Mouse (Mus musculus): ENCODE data around the gene Mgat4a.

The Mgat4a gene

DNA sequence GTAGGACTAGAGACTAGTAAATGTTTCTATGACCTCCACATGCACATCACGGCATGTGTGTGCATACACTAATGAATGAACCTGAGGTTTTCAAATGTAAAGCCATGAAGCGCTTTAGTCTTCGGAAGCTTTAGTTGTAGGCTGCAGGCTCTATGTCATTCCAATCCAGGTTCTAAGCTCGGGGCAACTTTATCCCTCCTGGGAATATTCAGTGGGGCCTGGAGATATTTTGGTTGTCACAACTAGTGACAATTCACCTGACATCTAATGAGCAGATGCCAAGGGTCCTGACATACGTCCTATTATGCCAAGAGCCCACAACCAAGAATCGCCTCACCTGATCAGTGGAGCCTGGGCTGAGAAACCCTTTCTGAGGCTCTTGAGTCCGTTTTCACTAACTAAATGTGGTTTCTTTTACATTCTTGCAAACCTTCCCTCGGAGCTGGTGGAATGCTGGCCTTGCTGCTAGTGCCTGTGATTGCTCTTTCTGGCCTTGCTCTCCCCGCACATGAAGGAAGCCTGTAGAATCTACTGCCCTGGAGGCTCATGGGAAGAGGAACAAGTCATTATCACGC, 75.9 kb downstream of the Mgat4a start:
- no peak for DNase-seq (ENCODE audit: low spot score in 2 of 2)

DNA sequence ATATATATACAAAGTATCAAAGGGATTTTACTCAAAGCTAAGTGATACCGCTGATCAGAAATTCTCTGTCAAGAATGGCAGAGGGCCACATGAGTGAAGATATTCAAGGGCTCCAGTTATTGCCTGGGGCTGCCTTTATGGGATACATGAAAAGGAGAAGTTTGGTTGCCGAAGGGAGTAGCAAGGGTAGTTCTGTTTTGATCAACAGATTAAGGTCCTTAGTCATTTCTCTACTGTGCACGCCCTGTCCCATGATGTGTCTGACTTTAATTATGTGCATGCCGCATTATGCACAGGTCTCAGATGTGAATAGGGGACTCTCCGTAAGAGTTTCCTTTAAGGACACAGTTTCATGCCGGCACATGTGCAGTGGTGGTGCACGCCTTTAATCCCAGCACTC, 83.3 kb downstream of the Mgat4a start:
- no peak for DNase-seq (ENCODE audit: low spot score in 2 of 2)

DNA sequence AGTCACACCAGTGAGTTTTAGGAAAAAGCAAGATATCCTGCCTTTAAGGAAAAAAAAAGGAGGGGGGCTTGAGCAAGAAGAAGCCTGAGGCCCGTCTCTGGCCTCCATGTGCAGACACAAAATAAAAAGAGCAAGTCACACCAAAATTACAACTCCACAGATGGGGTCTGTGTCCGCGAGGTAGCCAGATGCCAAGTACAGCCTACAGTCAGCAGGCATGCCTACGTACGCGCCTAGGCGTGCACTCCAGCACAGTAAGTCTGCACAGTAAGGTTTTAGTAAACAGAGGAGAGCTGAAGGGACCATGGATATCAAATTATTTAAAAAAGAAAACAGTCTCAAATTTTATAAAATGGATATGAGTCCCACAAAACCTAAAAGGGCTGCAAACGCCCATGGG, 89.5 kb downstream of the Mgat4a start:
- DNase-seq (ENCODE audit: low spot score in 2 of 2): no peak

DNA sequence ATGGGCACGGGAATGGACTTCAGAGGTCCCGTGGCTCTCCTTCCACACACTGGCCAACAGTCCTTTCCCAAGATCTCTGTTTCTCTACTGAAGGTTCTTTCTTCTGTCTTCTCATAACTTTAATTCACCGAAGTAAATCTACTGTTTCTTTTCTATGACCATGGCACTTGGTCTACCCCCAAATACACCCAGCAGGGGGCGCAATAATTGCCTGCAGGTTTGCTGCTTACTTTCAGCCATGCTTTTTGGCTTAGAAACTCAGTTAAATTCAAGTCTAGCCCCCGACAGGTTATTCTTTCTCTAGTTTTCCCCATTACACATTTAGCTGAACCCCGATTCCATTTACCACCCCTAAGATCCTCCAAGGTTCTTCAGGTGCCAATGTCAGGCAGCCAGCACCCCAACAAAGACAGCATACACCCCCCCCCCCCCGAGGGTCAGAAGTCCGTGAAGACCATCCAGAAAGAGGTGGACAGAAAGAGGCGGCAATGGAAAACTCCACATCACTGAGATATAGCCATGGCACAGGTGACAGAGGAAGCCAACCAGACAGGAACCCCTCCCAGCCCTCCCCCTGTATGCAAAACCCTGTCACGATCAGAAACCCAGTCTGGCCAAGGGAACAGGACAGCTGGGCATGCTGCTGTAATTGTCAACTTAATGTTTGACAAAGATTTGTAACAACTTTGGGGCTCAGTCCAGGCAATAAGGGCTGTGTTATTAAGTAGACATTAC, 92.3 kb downstream of the Mgat4a start:
- DNase-seq (ENCODE audit: low spot score in 2 of 2): peak in 1 of 2 experiments; percentile 57

DNA sequence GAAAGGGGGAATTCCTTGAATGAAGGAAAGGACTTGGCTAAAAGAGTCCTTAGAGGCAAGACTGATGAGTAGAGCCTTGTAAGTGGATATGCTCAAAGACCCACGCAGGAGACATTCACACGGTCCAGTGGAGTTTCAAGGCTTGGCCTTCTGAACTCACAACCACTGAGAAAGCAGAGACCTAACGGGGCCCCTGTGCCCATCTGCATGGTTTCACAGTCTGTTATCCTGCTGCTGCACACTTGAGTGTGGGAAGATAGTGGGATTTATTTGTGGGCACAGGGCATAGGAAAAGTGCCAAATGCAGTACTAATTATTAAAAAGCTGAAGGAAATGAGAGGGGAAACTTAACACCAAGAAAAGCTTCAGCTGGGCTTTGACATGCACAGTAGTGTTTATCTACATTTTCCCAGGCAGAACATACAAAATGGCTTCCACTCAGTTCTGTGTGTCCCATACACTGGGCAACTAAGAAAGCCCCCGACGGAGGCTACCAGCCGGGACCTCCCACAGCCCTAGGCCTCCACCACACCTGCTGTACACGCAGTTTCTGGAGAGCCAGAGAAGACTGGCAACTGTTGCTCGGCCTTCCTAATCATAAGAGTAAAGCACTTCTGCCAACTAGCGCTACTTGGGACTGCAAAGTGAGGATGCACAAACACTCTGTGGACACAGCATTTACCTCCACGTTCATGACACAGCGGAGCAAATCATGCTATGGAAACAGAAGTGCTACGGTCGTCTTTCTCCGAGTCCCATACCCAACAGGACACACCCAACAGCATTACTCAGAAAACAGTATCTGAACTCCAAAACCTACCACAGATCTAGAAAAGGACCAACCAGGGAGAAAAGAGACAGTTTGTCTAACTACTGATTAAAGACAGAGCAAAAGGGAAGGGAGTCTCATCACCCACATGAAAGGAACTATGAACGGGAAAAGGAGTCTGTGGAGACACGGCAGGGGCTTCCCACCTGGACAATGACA, 97.7 kb downstream of the Mgat4a start:
- no peak for DNase-seq (ENCODE audit: low spot score in 2 of 2)

DNA sequence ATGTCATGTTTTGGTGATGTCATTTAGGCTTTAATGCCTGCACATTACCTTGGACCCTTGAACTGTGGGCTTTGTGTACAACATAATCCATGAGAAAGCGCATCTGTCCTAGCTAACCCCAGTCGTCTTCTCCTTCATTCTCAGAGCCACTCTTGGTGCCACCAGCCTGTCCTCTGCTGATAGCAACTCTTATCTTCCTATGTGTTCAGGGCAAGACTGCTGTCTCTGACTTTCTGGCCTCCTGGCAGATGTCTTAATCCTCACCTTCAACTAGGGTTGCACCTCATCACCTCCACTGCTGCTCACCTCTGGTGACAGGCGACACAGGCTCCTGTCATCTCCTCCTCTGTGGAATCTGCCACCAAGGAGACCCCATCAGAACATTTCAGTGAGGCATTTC, 104.4 kb downstream of the Mgat4a start:
- DNase-seq (ENCODE audit: low spot score in 2 of 2): no peak

DNA sequence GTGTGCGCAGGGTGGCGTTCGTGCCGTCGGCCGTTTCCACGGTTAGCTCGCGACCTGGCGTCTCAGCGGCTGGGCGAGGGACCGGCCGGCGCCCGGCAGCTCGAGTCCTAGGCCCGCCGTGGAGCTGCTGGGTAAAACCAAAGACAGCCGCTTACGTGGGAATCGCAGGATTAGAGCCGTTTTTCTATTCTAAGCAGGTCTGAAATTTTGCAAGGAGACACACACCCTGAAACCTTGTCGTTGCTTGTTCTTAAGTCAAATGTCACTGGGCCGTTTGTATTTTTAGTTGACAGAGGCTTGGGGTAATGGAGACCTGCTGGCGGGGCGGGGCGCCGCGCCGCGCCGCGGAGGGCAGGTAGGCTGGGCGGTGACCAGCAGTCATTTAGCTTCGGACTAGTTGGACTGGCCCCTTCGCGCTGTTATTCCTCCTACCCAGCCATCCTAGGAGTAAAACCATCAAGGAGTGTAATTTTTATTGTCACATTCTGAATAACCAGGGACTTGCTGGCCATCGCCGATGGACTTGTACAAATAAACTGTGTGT, 110.4 kb downstream of the Mgat4a start:
- DNase-seq (ENCODE audit: low spot score in 2 of 2): no peak

DNA sequence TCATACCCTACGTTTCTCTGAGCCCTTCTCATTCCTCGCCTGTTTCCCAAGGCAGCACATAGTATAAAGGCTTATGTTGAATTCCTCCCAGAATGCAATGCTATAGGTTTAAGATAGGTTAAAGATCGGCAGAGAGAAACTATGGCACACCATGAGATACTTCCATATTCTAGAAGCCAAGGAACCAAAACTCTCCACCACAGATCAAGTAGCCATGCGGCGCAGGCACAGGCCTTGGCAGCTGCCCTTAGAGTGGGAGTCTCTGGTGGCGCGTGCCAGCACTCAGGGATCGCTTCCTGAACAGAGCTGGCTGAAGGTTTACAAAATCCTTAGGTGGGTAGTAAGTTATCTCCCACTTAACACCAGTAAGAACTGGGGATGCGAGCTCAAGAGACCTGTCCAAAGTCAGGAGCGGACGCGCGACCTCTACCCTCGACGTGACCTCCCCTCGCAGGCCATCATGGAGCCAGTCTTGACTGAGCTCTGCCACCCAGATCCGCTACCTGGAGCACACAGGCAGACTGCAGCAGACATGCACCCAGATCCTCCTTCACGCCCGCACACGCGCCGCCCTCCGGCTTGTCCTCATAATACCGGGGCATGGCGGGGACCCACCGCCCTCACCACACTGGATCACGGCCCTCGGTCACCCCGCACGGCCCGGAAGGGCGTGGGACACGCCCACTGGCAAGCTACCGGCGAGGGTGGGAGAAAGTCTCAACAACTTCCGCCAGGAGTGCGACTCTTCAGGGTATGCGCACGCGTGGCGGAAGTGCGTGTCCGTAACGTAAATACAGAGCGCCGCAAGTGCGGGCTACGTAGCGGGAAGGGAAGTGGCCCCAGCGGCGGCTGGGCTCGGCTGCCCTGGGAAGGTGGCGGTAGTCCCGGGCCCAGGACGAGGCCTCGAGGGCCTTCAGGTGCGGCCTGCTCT, 111.2 kb downstream of the Mgat4a start, which contains the start of the genes Coa5 and Unc50:
Gene Coa5 (minus strand): TSS at position 738 of the 931 bp plus-strand sequence.
Gene Unc50 (plus strand): TSS at position 774 of the 931 bp plus-strand sequence.
- DNase-seq (ENCODE audit: low spot score in 2 of 2): peak; percentile 83 to 94

DNA sequence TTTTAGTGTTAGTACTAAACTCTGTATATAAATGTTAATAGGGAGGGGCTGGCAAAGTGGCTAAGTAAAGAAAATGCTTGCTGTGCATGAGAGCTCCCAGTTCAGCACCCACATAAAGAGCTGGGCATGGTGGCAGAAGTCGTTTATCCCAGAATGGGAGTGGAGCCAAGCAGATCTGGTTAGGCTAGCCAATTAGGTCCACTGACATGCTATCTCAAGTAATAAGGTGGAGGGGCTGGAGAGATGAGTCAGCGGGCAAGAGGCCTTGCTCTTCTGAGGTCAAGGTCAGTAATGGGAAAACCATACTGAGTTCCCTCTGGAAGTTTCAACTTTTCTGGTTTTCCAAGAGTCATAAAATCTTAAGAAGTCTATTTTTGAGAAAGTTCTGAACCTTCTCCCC, 111.9 kb downstream of the Mgat4a start:
- no peak for DNase-seq (ENCODE audit: low spot score in 2 of 2)

DNA sequence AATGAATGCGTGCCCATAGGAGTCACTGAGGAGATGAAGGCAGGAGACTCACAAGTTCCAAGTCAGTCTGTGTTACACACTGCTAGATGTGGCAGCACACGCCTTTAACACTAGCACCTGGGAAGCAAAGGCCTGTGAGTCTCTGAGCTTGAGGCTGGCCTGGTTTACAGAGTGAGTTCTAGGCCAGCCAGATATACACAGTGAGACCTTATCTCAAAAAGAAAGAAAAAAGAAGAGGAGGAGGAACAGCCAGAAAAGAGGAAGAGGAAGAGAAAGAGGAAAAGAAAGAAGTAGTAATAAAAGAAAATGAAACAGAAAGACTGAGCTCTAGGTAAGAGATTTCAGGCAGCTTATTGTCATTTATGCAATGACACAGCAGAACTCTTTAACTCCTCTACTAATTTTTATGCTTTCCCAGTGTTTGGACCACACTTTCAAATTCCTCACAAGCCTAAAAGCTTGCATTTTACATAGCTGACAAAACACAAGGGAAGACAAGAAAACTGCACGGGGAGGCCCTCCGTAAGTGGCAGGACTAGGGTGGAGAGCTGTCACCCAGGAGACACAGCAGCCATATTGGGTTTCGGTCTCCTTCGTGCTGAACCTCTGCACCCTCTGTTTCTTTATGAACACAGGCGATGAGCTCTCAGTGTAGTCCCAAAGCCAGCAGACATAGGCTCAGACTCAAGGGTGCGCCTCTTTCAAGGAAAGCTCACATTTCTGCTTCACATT, 113.5 kb downstream of the Mgat4a start:
- no peak for DNase-seq (ENCODE audit: low spot score in 2 of 2)

DNA sequence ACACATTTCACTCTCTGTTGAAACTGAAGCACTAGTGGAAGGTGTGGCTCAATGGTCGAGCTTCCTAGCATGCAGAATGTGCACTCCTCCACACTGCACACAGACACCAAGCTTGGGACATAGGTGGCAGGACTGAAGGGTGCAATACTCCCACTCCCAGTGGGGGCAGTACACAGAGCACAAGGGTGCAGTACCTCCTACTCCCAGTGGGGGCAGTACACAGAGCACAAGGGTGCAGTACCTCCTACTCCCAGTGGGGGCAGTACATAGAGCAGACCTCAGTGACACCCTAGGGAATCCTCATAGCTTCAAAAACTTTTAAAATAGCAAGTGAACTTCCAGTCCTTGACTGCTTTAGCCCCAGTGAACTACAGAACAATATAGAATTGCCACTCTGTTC, 121.4 kb downstream of the Mgat4a start:
- DNase-seq (ENCODE audit: low spot score in 2 of 2): peak in 1 of 2 experiments; percentile 50

DNA sequence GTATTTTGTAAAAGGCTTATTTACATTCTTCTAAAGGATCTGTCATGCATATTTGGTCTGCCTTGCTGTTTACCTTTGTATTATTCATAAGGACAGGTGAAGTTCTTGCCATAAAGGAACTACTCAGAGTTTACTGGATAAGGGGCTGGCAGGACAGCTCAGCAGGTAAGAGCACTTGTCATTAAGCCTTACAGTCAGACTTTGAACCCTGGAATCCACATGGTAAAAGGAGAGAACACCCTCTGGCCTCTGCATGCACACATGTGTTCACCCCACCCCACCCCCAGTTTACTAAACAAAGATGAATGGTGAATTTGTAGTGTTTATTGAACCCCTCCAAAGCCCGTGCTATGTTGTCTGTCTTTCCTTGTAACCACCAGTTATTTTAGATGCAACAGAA, 125.4 kb downstream of the Mgat4a start:
- no peak for DNase-seq (ENCODE audit: low spot score in 2 of 2)

DNA sequence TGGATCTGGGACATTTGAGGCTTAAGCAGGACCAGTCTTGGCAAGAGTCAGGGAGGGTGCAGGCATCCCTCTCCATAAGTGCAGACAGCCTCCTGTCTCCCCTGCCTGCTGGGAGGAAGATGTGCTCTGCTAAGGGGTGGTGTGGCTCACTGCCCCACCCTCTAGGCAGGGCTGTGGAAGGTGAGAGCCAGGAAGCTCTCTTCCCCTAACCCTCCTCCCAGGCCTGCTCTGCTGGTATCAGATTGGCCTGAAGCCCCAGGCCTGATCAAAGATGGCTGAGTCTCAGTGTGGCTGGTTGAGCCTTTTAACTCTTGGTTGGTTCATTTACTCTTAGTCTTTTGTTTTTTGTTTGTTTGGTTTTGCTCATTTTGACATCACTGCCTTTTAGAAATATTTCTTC, 131.2 kb downstream of the Mgat4a start:
- no peak for DNase-seq (ENCODE audit: low spot score in 2 of 2)

DNA sequence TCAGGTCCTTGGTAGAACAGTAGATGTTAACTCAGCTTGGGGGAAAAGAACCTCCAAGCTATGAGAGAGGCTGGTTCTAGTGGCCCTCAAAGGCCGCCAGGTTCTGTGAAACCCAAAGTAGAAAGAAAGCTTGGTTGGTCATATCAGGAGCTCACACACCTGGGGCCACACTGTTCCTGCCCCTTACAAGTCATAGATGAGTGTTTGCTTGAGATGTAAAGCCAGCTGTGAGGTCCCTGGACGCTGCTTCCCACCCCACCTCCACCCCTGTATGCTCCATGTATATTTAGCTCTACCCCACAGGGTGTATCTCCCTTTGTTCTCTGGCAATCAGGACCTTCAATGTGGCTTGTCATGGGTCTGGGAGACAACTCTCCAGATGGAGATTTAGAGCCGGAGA, 132.1 kb downstream of the Mgat4a start:
- no peak for DNase-seq (ENCODE audit: low spot score in 2 of 2)

DNA sequence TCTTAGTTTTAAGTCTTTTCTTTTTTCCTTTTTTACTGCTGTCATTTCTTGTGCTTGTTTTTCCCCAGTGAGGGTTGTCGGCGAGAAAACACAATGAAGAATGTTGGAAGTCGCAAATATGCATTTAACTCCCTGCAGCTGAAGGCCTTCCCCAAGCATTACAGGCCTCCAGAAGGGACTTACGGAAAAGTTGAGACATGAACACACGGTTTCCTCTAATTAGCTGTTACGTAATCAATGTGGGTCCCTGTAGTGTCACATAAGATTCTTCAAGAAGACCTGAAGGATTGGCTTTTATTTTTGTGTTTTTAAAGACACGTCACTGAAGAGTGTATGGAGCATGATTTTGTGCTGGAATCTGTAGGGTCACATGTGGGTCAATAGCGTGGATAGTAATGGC, 132.8 kb downstream of the Mgat4a start:
- no peak for DNase-seq (ENCODE audit: low spot score in 2 of 2)

DNA sequence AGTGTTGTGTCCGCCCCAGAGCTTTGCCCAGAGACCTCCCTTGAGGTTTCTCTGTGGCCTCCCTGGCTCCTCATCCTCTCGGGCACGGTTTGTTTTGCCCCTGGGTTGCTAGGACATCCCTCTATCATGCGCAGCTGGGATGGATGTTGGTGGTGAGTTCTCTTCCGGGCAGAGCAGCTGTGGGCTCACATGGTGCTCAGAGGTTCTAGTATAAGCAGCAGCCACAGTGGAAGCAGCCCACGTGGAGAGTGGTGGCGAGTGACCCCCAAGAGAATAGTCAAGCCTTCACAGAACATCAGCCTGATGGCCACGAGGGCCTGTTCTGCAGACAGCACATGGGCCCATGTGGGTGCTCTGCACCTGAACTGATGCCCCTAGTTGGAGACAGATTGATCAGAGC, 133.6 kb downstream of the Mgat4a start:
- DNase-seq (ENCODE audit: low spot score in 2 of 2): no peak

DNA sequence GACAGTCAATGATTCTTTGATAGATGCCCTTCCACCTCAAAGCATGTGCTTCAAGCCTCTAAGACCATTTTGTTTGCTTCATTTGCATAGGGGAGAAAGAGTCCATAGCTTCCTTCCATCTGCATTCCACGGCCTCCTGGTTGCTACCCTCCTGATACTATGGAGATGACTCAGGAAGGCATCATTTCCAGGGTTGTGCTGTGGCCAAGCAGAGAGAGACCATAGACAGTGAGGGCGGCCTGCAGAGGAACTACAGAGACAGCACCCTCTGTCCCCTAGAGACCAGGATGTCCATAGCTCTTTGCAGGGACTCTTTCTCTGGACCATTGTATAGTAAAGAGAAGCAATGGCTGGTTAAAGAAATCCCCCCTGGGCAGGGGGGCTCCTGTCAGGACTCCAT, 135.7 kb downstream of the Mgat4a start:
- DNase-seq (ENCODE audit: low spot score in 2 of 2): no peak

DNA sequence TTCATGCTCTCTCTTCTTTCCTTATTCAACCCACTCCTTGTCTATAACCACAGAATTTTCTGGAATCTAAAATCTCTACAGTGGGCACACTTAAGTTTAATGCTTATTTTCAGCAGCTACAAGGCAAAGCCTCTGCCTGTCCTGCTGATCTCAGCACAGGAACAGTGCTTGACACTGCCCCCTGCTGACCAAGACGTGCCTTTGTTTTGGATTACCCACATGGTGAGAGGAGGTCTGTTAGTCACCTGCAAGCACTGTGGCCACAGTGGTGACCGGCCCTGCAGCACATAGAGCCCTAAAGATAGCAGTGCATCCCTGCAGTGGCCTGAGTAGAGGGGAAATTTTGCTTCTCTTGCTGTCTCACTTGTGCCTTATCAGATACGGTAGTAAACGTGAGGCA, 139.1 kb downstream of the Mgat4a start:
- DNase-seq (ENCODE audit: low spot score in 2 of 2): peak in 1 of 2 experiments; percentile 59

DNA sequence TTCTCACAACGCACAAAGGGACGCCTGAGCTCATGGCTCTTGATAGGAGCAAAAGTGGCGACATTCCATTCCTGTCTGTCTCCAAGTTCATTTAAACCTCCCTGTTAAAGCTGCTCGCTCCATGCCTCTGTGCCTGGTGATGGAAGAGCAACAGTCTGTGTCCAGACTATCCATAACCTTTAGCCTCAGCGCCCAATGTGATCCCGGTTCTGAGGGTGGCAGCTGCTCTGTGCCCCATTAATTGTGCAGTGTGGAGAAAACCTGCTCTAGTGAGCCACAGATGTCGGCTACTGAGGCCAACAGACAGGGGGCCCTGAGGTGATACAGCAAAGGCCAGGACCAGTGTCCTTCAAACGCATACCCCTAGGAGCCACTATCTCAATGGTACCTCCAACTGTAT, 141.1 kb downstream of the Mgat4a start:
- DNase-seq (ENCODE audit: low spot score in 2 of 2): no peak

DNA sequence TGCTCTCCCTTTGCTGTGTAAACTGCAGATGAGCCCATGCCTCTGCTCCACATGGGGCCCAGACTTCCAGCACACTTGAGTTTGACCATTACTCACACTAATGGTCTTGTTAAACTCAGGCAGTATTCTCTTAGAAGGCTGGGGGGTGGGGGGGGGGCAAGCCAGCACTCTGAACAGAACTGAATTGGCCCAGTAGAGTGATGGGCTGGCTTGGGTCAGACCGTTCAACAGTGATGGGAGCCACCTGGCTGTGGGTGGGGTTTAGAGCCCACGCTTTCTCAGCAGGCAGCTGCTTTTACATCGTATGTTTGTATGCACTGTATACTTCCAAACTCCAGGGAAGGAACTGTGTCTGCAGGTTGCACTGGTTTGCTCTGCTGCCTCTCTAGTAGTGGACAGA, 141.9 kb downstream of the Mgat4a start:
- DNase-seq (ENCODE audit: low spot score in 2 of 2): no peak
